Mouse (Mus musculus) NIH3T3 (cell line): ENCODE results near the gene Gm10775.
A peak's percentile ranks its signal among the peaks of the same experiment; 100 is the strongest.

Experiments used
- DNase-seq: peaks from one replicate; pipeline ENCODE4 v3.0.0-alpha.2; 2012; ENCODE audit warnings: low read depth

Gene Gm10775

DNA sequence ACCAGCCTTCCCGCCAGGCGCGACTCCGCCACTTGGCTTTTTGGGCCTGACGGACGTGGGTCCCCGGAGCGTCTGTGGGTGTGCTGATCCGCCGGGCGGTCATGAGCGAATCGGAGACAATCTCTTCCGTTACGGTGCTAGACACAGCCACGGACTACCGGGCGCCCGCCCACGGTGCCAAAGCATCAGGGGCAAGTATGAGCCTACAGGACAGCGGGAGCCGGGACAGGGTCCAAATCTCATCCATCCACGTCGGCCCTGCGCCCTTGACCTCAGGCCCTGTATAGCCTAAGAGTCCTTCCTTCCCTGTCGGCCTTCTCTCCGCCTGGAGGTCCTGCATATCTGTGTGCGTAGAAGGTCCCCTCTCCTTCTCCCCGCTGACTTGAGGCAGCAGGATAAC is at the start of gene Gm10775:
Gm10775 (plus strand) TSS at position 301 of the 400 bp plus-strand sequence.
- no peak for DNase-seq

- DNase-seq = no peak
These were observed 33.4 kb upstream of the Gm10775 start for GRCm38 (mm10) chr13:65225945-65226344.

DNA sequence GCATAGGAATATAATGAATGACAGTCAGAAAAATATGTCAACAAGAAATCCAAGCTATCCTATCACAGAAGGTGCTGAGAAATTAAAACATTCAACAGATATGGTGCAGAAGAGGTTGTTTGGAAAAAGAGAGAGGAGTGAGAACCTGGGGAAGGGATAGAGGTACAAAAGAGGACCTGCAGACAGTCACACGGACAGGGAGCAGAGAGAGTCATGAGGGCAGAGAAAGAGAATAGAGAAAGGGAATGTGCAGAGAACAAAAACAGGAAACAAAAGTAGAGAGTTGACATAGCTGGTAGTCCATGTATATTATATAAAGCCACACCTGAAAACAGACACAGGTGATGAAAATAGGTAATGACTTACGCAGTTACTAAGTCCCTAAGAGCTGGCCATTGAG is 32.7 kb upstream of the Gm10775 start:
- DNase-seq = no peak

GRCm38 (mm10) chr13:65237211-65237610 is 22.1 kb upstream of the Gm10775 start:
- DNase-seq = no peak

GRCm38 (mm10) chr13:65240509-65241098 is 18.7 kb upstream of the Gm10775 start:
- DNase-seq = peak; percentile 98

DNA sequence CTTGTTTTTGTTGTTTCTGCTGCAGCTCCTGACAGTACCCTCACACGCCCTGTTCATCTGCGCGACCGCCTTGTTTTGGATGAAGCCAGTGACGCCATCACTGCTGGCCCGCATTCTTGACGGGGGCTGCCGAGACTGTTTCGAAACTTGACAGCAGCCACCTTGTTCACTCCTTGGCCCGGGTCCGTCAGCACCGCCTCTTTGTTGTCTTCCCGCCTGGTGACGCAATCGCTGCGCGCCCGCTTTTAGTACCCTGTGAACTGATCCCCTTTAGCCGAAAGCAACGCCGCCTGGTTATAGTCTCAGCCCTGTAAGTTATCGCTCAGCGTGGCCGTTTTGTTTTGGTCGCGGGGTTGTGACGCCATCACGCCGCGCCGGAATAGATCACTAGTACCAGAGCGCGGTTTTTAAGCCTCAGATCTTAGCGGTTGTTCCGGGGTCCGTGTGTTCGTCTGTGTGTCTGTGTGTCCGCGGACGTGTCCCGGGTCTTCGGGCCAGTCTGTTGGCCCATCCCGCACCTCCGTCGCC is 18.2 kb upstream of the Gm10775 start:
- DNase-seq = peak; percentile 94

DNA sequence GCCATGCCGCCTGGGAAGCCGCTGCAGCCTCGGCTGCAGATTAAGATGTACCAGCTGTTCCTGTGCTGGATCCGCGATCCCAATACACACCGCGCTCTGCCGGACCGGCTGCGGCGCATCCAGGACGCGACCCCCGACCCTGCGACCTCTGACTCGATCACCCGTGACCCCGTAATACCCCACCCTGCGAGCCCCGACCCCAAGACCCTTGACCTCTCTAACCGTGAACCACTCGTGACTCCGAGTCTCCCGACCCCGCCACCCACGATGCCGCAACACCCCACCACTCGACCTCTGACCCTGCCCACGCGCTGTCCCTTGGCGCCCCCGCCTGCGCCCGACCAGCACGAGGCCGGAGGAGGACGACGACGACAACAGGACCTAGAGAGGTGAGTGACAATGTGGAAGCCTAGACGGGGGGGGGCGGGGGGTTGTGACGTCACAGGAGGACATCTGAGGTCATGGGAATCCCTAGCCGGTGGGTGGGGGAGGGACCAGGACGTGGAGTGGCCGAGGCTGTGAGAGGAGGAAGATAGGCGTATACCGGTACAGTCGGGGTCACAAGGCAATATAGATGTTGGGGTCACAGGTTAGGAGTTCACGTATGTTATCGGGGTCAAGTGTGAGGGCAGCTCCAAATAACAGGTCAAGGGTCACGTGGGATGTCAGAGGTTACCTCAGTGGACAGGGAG is 17.6 kb upstream of the Gm10775 start:
- no peak for DNase-seq

GRCm38 (mm10) chr13:65242319-65242787 is 17.0 kb upstream of the Gm10775 start:
- DNase-seq = no peak

- no peak for DNase-seq
These were observed 16.1 kb upstream of the Gm10775 start for GRCm38 (mm10) chr13:65243273-65243672.

- no peak for DNase-seq
These were observed 974 bp upstream of the Gm10775 start for GRCm38 (mm10) chr13:65258175-65258954.

DNA sequence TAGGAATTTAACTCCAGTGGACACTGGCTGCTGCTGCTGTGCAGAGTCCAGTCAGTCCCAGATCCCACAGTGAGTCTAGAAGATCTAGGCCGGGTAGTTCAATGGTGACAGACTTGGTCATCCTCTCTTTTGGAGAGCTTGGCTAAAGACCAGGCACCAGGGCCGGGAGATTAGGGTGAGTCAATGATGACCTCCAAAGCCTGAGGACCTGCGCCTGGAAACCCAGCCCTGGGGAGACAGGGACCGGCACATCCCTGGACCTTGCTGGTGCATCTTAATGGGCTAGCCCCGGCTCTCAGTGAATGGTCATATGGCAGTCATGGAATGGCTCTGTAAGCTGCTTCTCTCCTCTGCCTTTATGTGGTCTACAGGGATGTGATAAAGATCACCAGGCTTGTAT is 2.7 kb downstream of the Gm10775 start:
- DNase-seq = no peak

GRCm38 (mm10) chr13:65277994-65278382 is 18.6 kb downstream of the Gm10775 start:
- no peak for DNase-seq

- peak; percentile 94 for DNase-seq
These were observed 19.3 kb downstream of the Gm10775 start, which contains the start of gene Zfp369 for GRCm38 (mm10) chr13:65278383-65279341. Gene Zfp369 (plus strand): TSS chr13:65278814.

DNA sequence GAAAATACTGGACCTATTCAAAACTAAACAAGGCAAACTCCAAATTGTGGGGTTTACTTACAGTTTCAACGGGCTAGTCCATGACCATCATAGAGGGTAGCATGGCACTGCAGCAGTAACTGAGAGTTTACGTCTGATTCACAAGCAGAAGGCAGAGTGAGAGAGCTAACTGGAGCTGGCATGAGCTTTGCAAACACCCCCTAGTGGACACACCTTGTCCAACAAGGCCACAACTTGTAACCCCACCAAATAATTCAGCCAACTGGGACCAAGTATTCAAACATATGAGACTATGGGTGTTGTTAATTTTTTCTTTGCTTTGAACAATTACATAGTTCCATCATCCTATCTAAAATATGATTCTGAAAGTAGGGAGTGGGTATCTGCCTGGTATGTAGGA is 27.4 kb downstream of the Gm10775 start:
- no peak for DNase-seq

DNA sequence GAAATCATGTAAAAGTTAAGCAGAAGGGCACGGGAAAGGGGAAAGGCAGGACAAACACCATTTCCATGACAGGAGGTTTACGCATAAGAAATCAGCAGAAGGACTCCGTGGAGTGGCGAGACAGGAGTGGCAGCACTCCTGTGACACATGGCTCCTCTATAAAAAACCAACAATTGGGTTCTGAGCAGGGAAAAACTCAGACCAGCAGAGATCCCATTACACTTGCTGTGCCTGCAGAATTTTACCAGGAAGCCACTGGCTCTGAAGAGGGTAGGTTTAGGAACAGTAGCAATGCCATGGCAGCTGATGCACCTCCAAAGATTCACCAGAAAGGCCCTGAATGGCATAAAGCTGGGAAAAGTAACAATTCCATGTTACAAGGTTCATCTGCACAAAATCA is 37.0 kb downstream of the Gm10775 start:
- DNase-seq = no peak
